Mouse (Mus musculus) layer of hippocampus, postnatal 10 days (tissue): ENCODE measurements around the gene Csrnp1. TPM values are rescaled to one million over a fixed set of nuclear protein-coding genes. Genes with fewer than 3 reads are reported as not detected.
A peak's percentile ranks its signal among the peaks of the same experiment; 100 is the strongest.

Experiments used
- DNase-seq, 2 experiments: peaks; one replicate each; pipeline ENCODE4 v3.0.0; 2021; ENCODE audit warnings: low spot score in 2 of 2
- total RNA-seq, 2 experiments: library from RNA; stranded (reverse); gene quantifications; 2 replicates each; pipeline ENCODE4 v1.2.3; 2021

Gene Csrnp1
- total RNA-seq, 2 experiments from 2014 or later: 9.9 to 10.4 TPM

- DNase-seq: no peak
These were observed 21.5 kb upstream of the Csrnp1 start for GRCm38 (mm10) chr9:120005936-120006335.

GRCm38 (mm10) chr9:120002893-120003292, 18.4 kb upstream of the Csrnp1 start:
- no peak for DNase-seq

DNA sequence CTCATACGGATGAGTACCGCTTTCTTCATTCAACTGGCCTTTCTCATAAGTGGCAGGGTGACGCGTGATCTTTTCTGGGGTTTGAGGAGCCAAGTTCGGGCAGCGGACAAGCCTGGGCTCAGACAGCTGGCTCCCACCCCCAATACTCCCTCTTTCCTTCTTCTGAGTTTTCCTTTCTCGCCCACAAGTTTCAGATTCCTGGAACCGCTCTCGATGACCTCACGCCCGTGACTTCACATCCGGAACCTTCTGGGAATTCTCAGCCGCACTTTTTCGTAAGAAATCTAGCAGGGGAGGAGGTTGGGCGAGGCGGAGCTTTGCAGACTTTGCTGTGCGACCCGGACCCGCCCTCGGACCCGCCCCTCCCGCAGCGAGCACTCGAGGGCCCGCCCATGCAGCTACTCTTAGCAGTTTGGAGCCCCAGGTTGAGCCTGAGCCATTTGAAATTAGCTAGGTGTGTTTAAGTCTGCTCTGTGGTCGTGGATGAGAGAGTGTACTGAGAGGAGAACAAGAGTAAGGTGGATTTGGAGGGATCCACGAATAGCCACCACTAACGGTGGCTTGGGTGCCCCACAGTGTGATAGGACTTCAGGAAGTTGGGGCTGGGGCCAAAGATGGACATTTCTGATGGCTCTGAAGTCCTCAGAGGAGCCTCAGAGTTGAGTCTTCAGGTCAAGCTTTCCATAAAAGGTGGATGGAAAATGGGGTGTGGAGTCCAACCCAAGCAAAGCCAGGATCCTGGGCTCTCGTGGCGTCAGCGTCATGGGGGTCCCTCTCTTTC, 17.7 kb upstream of the Csrnp1 start:
- peak in 1 of 2 experiments; percentile 56 for DNase-seq

GRCm38 (mm10) chr9:120000761-120001160, 16.3 kb upstream of the Csrnp1 start:
- DNase-seq: no peak

GRCm38 (mm10) chr9:119999636-120000035, 15.2 kb upstream of the Csrnp1 start:
- DNase-seq: peak in 1 of 2 experiments; percentile 14

DNA sequence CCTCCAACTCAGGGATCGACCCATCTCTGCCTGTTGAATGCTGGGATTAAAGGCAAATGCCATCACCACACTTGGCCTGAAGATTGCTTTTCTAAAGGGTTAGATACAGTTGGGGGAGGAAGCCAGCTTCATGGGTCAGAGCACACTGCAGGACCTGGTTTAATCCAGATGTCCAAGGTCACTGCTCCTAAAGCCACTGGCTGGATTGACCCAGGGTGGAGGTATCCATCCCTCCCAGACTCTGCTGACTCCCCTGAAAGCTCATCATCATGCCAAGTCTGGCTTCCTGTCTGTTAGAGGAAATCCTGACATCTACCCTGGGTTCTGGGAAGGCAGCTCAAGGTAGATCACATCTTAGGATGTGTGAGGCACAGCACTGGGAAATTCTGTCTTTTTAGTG, 14.3 kb upstream of the Csrnp1 start:
- no peak for DNase-seq

DNA sequence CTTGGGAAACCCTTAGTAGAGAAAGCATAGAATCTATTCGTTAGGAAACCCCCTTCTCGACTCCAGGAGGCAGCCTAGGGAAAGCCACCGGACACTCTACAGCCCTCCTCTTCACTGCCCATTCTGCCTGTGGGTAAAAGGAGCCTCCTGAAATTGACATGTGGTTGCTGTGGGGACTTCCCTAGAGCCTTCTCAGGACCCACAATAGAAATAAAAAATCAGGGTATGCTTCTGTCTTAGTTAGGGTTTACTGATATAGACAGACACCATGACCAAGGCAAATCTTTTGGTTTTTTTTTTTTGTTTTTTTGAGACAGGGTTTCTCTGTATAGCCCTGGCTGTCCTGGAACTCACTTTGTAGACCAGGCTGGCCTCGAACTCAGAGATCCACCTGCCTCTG, 11.6 kb upstream of the Csrnp1 start:
- DNase-seq: no peak

- no peak for DNase-seq
These were observed 9.7 kb upstream of the Csrnp1 start for GRCm38 (mm10) chr9:119994207-119994606.

GRCm38 (mm10) chr9:119993092-119993844, 8.8 kb upstream of the Csrnp1 start:
- DNase-seq: no peak

- no peak for DNase-seq
These were observed 6.9 kb upstream of the Csrnp1 start for GRCm38 (mm10) chr9:119991310-119991709.

DNA sequence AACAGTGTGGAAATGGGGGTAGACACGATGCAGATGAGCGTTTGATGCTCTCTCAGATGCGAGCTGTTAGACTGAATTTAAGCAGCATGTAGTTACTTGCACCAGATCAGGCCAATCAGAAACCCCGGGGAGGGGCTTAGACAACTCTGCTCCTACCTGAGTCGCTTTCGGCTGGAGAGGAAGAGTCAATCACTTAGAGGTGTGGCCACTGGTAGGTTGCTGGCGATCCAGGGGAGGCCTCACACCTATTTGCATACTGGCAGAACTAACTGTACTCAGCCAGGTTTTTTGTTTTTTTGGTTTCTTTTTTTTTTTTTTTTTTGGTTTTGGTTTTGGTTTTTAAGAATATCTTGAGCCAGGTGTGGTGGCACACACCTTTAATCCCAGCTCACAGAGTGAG, 3.8 kb upstream of the Csrnp1 start:
- DNase-seq: no peak

DNA sequence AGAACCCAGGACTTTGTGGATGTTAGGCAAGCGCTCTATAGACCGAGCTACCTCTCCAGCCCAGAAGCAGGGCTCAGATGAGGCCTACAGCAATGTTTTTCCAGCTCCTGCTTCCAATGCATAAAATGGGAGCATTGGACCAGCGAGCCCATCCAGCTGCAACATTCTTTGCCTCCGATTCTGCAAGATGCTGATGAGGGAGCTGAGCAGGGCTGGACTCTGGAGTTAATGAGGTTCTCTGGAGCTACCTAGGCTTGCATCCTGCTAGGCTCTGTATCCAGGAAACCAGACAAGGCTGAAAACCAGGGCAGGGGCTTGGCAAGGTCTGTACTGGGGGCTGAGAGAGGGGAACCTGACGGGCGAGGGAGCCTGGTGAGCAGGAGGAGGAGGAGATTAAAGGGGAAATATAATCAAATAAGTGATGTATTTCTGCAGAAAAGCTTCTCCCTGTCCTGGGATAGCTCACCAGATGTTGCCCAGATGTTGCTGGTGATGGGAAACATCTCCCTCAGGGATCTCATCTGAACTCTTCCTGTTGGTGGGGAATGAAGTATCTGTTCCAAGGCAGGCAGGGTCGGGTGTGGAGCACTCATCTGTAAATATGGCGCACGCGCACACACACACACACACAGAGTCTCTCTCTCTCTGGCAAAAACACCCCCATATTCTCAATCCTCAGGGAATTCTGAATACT, 1.6 kb upstream of the Csrnp1 start:
- no peak for DNase-seq

DNA sequence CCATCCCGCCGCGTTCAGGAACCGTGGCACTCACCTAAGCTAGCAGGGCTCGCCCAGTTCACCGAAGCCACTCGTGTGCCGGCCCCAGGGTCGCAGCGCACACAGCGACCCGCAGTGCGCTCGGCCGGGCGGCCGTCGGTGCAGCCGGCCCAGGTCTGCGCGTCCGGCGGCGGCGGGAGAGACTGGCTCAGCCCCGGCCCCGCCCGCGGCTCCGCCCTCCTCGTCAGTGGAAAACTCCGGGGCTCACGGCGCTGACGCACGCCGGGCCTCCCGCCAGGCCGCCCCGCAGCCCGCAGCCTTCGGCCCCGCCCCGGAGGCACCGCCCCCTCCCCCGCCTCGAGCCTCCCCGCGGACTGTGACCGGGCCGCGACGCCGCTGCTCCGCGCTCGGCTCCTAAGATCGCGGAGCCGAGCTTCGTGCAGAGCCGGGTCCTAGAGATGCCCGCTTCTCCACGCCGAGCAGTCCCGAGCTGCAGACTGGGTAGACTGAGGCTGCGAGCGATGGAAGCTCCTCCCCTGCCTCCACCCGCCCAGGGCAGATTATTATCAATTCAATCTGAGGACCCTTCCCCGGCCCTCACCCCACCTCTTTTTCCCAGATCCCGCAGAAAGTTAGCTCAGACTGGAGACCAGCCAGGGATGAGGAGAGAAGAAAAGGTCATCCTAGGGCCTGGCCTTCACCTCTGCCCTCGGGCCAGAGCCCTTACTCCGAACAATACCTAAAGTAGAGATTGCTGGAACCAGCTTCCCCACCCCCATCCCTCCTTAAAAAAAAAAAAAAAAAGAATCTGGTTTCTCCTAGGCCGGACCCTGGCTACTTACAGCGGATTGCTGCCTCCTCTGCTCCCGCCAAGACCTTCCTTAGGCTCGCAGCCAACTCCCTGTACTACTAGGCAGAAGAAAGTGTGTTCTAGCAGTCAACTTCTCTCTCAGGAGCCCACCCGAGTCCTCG, 598 bp downstream of the Csrnp1 start:
- peak; percentile 80 to 89 for DNase-seq

DNA sequence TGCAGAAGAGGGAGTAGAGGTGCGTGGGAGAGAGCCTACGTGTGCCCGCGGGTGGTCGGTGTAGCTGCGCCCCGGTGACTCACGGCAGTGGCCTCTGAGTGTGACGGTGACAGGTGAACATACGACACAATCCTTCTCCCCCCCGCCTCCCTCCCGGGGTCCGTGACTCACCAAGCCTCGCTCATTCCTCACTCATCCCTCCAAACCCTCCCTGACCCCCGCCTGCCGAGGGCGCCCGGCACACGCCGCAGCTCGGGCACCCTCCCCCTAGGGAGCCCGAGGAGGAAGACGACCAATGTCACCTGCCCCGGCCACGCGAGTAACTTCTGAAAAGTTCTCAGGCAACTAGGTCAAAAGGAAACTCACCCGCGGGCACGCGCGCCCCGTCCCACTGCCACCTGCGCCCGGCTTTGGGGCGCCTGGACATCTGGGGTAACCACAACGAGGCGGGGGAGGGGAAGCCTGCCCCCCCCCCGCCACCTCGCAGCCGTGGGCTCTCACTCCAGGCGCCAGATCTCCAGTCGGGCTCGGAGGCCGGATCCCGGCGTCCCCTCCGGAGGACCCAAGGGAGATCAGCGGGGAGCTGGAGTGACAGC, 1.4 kb downstream of the Csrnp1 start:
- DNase-seq: peak; percentile 30 to 49

DNA sequence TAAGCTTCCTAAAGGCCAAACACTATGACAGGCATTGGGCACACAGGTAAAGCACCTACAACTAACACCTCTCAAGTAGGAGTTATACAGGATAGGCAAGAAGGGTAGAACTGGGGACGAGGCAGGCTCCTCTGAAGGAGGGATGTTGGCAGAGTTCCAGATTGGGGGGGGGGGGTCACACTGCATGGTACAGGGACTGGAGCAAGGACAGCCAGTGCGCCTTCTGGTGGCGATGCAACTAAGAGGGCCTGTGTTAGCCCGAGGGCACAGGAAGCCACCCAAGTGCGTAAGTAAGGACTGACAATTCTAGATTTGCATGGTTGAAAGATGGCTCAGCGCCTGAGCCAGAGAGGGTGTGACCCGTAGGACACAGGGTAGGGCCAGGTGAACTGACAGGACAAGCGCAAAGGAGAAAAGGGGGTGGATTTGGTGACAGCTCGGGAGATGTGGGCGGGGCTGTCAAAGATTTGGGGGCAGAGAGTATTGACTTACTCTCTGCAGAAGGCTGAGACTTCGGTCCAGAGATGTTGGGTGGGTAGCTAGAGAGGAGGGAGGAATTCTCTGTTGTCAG, 2.1 kb downstream of the Csrnp1 start:
- DNase-seq: peak; percentile 50 to 66

DNA sequence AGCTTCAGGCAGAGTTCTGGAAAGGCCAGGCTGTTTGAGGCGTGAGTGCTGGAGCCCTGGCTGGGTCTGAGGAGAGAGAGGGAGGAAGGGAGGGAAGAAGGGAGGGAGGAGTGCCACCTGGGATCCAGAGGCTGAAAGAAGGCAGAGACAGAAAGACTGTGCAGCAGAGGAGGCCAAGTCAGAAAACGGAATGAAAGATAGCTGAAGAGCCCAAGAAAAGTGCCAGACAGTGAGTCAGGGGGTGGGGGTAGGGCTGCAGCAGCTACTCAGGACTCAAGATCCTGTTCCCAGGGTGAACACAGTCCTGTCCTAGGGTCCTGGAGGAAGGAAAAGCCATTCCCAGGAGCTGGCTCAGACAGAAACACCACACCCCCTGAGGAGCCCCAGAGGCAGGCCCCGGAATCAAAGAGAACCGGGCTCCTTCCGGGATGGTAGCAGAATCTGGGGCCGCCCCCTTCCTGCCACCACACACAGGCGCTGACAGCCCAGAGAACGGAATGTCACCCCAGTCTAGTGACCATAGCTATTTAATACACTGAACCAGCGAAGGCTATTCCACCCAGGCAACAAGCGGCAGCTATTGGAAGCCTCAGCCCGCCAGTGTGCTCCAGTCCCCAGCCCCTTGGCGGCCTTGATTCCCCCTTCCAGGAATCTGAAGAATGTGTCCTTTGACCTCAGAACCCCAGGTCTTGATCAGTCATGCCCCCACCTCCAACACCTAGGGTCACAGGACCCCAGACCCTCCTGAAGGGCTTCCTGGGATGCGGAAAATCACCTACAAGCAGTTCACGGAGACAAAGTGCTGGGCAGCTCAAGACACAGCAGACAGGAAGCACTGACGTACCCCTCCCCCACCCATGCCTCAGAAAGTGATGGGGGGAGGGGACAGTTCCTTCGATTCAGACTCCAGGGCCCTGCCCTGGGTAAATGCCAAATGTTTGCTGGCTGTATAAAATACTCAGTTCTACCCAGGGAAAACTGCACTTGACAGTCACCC, 3.0 kb downstream of the Csrnp1 start:
- peak; percentile 46 to 62 for DNase-seq

- no peak for DNase-seq
These were observed 3.7 kb downstream of the Csrnp1 start for GRCm38 (mm10) chr9:119980770-119981182.

GRCm38 (mm10) chr9:119979749-119980148, 4.7 kb downstream of the Csrnp1 start:
- no peak for DNase-seq
